Mouse (Mus musculus) thymus, adult 2 months (tissue): ENCODE data around the gene Nrap.

Experiments used
- CTCF ChIP-seq: fragments of 200-500 bp; IDR thresholded peaks from 2 replicates; pipeline ENCODE4 v1.5.1; 2012; ENCODE audit warnings: mild to moderate bottlenecking, control low read depth, low read length, moderate library complexity, borderline replicate concordance; ENCODE audit not compliant: control insufficient read depth, poor library complexity, insufficient read depth; ENCODE audit errors: extremely low read depth
- POLR2A ChIP-seq: fragments of 200-500 bp; IDR thresholded peaks from 2 replicates; pipeline ENCODE4 v1.6.1; 2012; ENCODE audit warnings: mild to moderate bottlenecking, low read length, control low read depth, moderate library complexity; ENCODE audit not compliant: control insufficient read depth, poor library complexity, insufficient read depth; ENCODE audit errors: extremely low read depth

DNA sequence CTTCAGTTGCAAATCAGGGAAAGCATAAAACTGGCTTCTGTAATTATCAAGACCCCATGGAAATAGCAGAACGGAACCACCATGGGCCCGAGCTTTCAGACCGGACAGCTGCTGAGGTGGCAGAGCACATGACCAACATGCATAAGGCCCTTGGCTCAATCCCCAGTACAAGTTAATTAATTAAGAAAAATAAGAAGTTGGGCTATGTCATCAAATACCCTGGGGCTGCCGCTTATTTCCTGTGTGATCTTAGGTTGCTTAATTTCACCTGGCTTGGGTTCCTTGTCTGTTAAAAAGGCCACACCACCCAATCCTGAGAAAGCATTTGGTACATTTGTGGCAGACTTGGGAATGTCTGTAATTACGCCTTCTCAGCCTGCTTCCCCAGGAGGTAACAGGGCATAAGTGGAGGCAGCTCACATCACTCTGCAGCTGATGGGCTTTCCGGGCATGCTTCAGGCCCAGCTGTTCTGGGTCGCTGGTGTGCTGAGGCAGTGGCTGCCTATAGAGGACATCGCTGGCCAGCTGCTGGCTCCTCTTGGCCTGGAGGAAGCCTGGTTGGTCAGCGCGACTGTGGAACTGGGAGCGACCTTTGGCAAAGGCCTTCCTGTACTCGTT, 68.4 kb downstream of the Nrap start:
- no peak for TF ChIP-seq POLR2A
- TF ChIP-seq CTCF, result no peak
